Mouse (Mus musculus): ENCODE results near the gene Olfr170. TPM values are rescaled to one million over a fixed set of nuclear protein-coding genes. Genes with fewer than 3 reads are reported as not detected.
"Not testable (repeated sequence)": the region's sequence is repeated elsewhere in the genome, so short reads cannot be mapped to it uniquely, and the experiment has no call there.

Olfr170 gene
- polyA plus RNA-seq (2012; rRNA removed): not detected in 2 replicates

DNA sequence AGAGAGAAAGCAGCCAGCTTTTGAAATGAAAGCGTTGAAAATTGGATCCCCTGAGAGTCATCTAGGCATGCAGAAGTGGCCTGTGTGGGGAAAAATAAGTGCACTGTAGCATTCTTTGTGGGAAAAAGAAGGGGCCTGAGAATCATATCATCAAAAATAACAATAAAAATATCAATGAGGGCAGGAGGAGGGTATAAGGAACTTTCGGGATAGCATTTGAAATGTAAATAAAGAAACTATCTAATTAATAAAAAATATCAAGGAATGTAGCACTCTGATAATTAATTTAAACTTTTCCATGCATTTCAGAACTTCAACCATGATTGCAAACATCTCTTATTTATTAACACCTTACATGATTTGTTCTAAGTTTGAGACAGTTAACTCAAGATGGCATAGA lies at the start of gene Olfr170:
Gene Olfr170, minus strand, starts transcription at position 101 of the 400 bp plus-strand sequence.
- not testable (repeated sequence) for H3K4me1 ChIP-seq (replicated peaks; ENCODE audit: control insufficient read depth, insufficient read depth, low read length); DNase-seq; H3K36me3 ChIP-seq (ENCODE audit: control insufficient read depth, insufficient read depth, low read length); H3K27me3 ChIP-seq (ENCODE audit: control insufficient read depth, insufficient read depth, low read length); H3K4me3 ChIP-seq (ENCODE audit: control insufficient read depth, insufficient read depth, low read length); H3K27ac ChIP-seq (ENCODE audit: control insufficient read depth, insufficient read depth, low read length)
- 95% methylated on average over 2 of the region's 2 CpGs for WGBS

DNA sequence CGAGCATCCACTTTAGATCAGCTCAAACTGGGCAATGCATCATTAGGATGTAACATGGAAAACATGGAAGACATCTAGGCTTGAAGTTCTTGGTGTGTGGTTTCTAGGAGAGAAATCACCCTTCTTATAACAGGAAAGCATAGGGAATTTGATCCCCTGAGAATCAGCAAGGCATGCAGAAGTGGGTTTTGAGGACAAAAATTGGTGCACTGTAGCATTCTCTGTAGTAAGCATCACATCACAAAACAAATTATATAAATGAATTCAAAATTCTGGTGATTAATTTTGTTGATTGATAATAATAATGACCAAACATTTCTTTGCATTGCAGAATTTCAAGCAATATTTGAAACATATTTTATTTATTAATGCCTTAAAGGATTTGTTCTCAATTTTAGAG lies 18.1 kb upstream of the Olfr170 start, which contains the start of gene Olfr171:
Gene Olfr171, minus strand, starts transcription at position 101 of the 400 bp plus-strand sequence.
- no peak within 1 kb of the TSS for H3K27ac ChIP-seq (ENCODE audit: control insufficient read depth, insufficient read depth, low read length)
- DNase-seq: no peak
- H3K4me3 ChIP-seq (ENCODE audit: control insufficient read depth, insufficient read depth, low read length): no peak within 1 kb of the TSS
- 95% methylated on average over 1 of the region's 1 CpGs for WGBS
- no peaks in the 10 kb centered on the region for H3K27me3 ChIP-seq (ENCODE audit: control insufficient read depth, insufficient read depth, low read length)
- no peaks in the 10 kb centered on the region for H3K4me1 ChIP-seq (replicated peaks; ENCODE audit: control insufficient read depth, insufficient read depth, low read length)
- H3K36me3 ChIP-seq (ENCODE audit: control insufficient read depth, insufficient read depth, low read length): no peaks in the 10 kb centered on the region
- TF ChIP-seq CTCF (IDR thresholded peaks at IDR 0.05; ENCODE audit: borderline replicate concordance, control insufficient read depth, extremely low read depth, insufficient read depth, low read length, poor library complexity): no peak
- TF ChIP-seq POLR2A (IDR thresholded peaks at IDR 0.05; ENCODE audit: control insufficient read depth, extremely low read depth, insufficient read depth, low read length, poor library complexity): no peak

DNA sequence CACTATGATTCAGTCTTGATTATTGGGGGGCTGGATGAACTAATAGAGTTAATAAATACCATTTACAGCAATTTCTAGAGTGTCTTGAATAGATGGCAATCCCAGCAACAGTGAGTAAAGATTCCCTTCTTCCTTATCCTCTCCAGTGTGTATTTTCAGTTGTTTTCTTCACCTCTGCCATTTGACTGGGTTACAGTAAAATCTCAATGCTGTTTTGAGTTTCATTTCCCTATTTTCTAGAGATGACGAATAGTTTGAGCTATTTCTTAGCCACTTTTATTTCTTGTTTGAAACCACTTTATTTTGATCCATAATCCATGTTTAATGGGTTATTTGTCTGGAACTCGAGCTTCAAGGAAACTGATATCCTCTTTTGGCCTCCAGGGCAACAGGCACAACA lies 8.5 kb downstream of the Olfr170 start:
- TF ChIP-seq CTCF (IDR thresholded peaks at IDR 0.05; ENCODE audit: borderline replicate concordance, control insufficient read depth, extremely low read depth, insufficient read depth, low read length, poor library complexity) (no peak), POLR2A (IDR thresholded peaks at IDR 0.05; ENCODE audit: control insufficient read depth, extremely low read depth, insufficient read depth, low read length, poor library complexity) (no peak)
- 36% methylated on average over 2 of the region's 2 CpGs for WGBS
- Histone ChIP-seq H3K27ac (ENCODE audit: control insufficient read depth, insufficient read depth, low read length) (no peak overlapping the region), H3K4me1 (replicated peaks; ENCODE audit: control insufficient read depth, insufficient read depth, low read length) (no peaks in the 10 kb centered on the region), H3K4me3 (ENCODE audit: control insufficient read depth, insufficient read depth, low read length) (no peak overlapping the region), H3K27me3 (ENCODE audit: control insufficient read depth, insufficient read depth, low read length) (no peaks in the 10 kb centered on the region), H3K36me3 (ENCODE audit: control insufficient read depth, insufficient read depth, low read length) (no peaks in the 10 kb centered on the region)
- DNase-seq: no peak

DNA sequence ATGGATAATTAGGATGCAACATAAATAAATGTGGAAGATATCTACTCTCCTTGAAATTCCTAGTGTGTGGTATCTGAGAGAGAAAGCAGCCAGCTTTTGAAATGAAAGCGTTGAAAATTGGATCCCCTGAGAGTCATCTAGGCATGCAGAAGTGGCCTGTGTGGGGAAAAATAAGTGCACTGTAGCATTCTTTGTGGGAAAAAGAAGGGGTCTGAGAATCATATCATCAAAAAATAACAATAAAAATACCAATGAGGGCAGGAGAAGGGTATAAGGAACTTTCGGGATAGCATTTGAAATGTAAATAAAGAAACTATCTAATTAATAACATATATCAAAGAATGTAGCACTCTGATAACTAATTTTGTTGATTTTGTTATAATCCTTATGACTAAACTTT lies 40.0 kb downstream of the Olfr170 start, which contains the start of gene Olfr169:
Gene Olfr169, minus strand, starts transcription at position 101 of the 400 bp plus-strand sequence.
- H3K4me3 ChIP-seq (ENCODE audit: control insufficient read depth, insufficient read depth, low read length); H3K27me3 ChIP-seq (ENCODE audit: control insufficient read depth, insufficient read depth, low read length); H3K4me1 ChIP-seq (replicated peaks; ENCODE audit: control insufficient read depth, insufficient read depth, low read length); DNase-seq; H3K27ac ChIP-seq (ENCODE audit: control insufficient read depth, insufficient read depth, low read length); H3K36me3 ChIP-seq (ENCODE audit: control insufficient read depth, insufficient read depth, low read length): not testable (repeated sequence)
- 93% methylated on average over 2 of the region's 2 CpGs for WGBS

Other genes starting within 250 kb of the Olfr170 start
- not detected in 2 replicates for gene Olfr165, start 188.7 kb downstream of the Olfr170 start, polyA plus RNA-seq (2012; rRNA removed)
- not detected in 2 replicates for gene Olfr166, start 128.2 kb downstream of the Olfr170 start, polyA plus RNA-seq (2012; rRNA removed)
- gene Olfr167, start 89.6 kb downstream of the Olfr170 start, polyA plus RNA-seq (2012; rRNA removed): not detected in 2 replicates
- gene Olfr168, start 76.3 kb downstream of the Olfr170 start, polyA plus RNA-seq (2012; rRNA removed): not detected in 2 replicates
- gene Olfr169, start 40.1 kb downstream of the Olfr170 start, polyA plus RNA-seq (2012; rRNA removed): not detected in 2 replicates
- gene Olfr171, start 18.0 kb upstream of the Olfr170 start, polyA plus RNA-seq (2012; rRNA removed): not detected in 2 replicates
- gene Lamp3, start 94.5 kb upstream of the Olfr170 start, polyA plus RNA-seq (2012; rRNA removed): 0.05 and 0.16 TPM in 2 replicates
- gene B3gnt5, start 148.3 kb upstream of the Olfr170 start, polyA plus RNA-seq (2012; rRNA removed): 2.0 and 2.1 TPM in 2 replicates